Mouse (Mus musculus) liver, embryonic 14.5 days (tissue): ENCODE measurements around the gene Pilrb1. TPM values are rescaled to one million over a fixed set of nuclear protein-coding genes. Genes with fewer than 3 reads are reported as not detected.
"Not testable (repeated sequence)": the region's sequence is repeated elsewhere in the genome, so short reads cannot be mapped to it uniquely, and the experiment has no call there.

Source experiments
- ATAC-seq: fragments of 200-750 bp; cut with Nextera tagmentation; 2 replicates; pipeline ENCODE4 v1.8.0; 2017; ENCODE audit warnings: moderate number of reproducible peaks, mild to moderate bottlenecking, moderate library complexity; ENCODE audit not compliant: insufficient read depth
- DNase-seq, 3 experiments: peaks; one replicate each; pipeline ENCODE4 v3.0.0-alpha.2; 2012 to 2013; ENCODE audit warnings: low read depth in 3 of 3, low spot score in 3 of 3
- H3K27ac ChIP-seq: fragments of 300-500 bp; sonication (generic); 2 replicates; pipeline ENCODE4 v1.5.1; 2014; ENCODE audit warnings: moderate library complexity, mild to moderate bottlenecking, control low read depth, inconsistent platforms
- H3K27me3 ChIP-seq: fragments of 300-500 bp; sonication (generic); 2 replicates; pipeline ENCODE4 v1.6.1; 2014; ENCODE audit warnings: mild to moderate bottlenecking, low read length, moderate library complexity; ENCODE audit not compliant: control insufficient read depth, insufficient read depth
- H3K36me3 ChIP-seq: fragments of 300-500 bp; sonication (generic); replicated peaks from 2 replicates; pipeline ENCODE4 v1.6.1; 2014; ENCODE audit warnings: low read depth; ENCODE audit not compliant: control insufficient read depth, insufficient read depth
- H3K4me1 ChIP-seq, 2 experiments: fragments of 200-500 bp in 1 of 2; fragments of 300-500 bp in 1 of 2; sonication (generic) in 1 of 2; replicated peaks; 2 replicates each; pipeline ENCODE4 v1.6.1; 2012 to 2014; ENCODE audit warnings: antibody characterized with exemption in 1 of 2, inconsistent platforms in 1 of 2, low read length in 1 of 2; ENCODE audit not compliant: control insufficient read depth in 2 of 2, insufficient read depth in 2 of 2
- H3K4me2 ChIP-seq: fragments of 300-500 bp; sonication (generic); 2 replicates; pipeline ENCODE4 v1.6.1; 2014; ENCODE audit warnings: low read depth, mild to moderate bottlenecking, control low read depth, moderate library complexity
- H3K4me3 ChIP-seq, 2 experiments: fragments of 200-500 bp in 1 of 2; fragments of 300-500 bp in 1 of 2; sonication (generic) in 1 of 2; 2 replicates each; pipeline ENCODE4 v1.5.1; 2012 to 2014; ENCODE audit warnings: low read depth in 2 of 2, low read length in 2 of 2, mild to moderate bottlenecking in 2 of 2, control low read depth in 1 of 2, inconsistent platforms in 1 of 2, moderate library complexity in 1 of 2; ENCODE audit not compliant: insufficient read depth in 1 of 2
- H3K9ac ChIP-seq: fragments of 300-500 bp; sonication (generic); replicated peaks from 2 replicates; pipeline ENCODE4 v1.6.1; 2014; ENCODE audit warnings: mild to moderate bottlenecking, control low read depth, moderate library complexity
- H3K9me3 ChIP-seq: fragments of 300-500 bp; sonication (generic); 2 replicates; pipeline ENCODE4 v1.6.1; 2016; ENCODE audit warnings: low read length, mixed read lengths; ENCODE audit not compliant: control insufficient read depth
- CTCF ChIP-seq: IDR thresholded peaks from 2 replicates; pipeline ENCODE4 v1.5.1; 2016; ENCODE audit warnings: antibody characterized with exemption, low read depth, control low read depth
- EP300 ChIP-seq: IDR thresholded peaks from 2 replicates; pipeline ENCODE4 v1.6.1; 2016; ENCODE audit warnings: antibody characterized with exemption, low read depth
- WGBS: fragments of 180-500 bp; shearing (Covaris S2); extraction: QIAGEN DNeasy Blood & Tissue Kit; methylation state at CpG from one replicate; pipeline ENCODE4 v1.1.7; 2014; ENCODE audit not compliant: insufficient replicate concordance; 5-methylcytosine and 5-hydroxymethylcytosine counted together
- polyA plus RNA-seq, 2 experiments: library from polyadenylated mRNA; depleted of rRNA in 1 of 2; stranded (reverse) in 1 of 2; unstranded in 1 of 2; fragments of >200 nt; fragmentation: Nextera tagmentation in 1 of 2; extraction: Ambion mirVana in 1 of 2; gene quantifications; 2 replicates each; pipeline versions ENCODE4 v1.2.1 to v1.2.3; 2012 to 2014

Pilrb1 gene
- polyA plus RNA-seq, 2 experiments: 2.2 to 3.1 TPM

DNA sequence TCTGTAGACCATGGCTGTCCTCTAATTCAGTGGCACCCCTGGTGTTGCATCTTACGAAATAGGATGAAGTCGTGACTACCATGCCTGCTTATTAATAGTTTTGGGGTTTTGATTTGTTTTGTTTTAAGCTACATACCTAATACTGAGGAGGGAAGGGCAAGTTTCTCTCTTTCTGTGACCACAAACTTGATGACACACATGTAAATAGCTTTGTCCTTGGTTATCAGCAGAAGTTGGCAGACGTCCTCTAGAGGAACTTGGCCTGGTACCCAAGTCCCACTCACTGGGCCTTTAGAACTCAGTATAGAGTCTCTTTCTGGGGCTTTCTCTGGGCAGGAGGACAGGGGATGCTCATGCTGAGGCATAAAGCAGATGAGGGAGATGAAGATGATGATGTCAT is 25.4 kb upstream of the Pilrb1 start:
- H3K36me3 ChIP-seq: no peaks in the 10 kb centered on the region
- no peak overlapping the region for H3K9ac ChIP-seq
- no peak overlapping the region for H3K27ac ChIP-seq
- 40% methylated on average over 3 of the region's 3 CpGs for WGBS
- no peaks in the 10 kb centered on the region for H3K27me3 ChIP-seq
- H3K4me2 ChIP-seq: no peak overlapping the region
- ATAC-seq (no peak), DNase-seq (no peak)
- TF ChIP-seq CTCF: no peak
- no peak for TF ChIP-seq EP300
- no peaks in the 10 kb centered on the region for H3K4me1 ChIP-seq
- H3K9me3 ChIP-seq: no peaks in the 10 kb centered on the region
- H3K4me3 ChIP-seq: no peak overlapping the region

DNA sequence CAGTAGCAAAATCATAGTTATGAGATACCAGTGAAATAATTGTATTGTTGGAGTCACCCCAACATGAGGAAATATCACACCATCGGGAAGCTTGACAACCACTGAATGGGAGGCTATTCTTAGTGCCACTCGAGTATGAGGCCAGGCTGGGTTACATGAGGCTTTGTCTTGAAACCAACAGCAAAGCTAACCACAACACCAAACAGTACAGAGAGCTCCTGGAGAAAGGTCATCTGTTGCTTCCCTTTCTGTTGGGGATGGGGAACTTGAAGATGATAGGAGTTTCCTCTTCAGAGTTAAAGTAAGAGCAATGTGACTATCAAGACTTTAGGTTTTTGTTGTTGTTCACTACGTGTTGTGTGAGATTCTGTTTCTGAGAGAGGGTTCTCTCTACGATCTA is 25.0 kb upstream of the Pilrb1 start:
- H3K9ac ChIP-seq: no peak overlapping the region
- H3K27me3 ChIP-seq: no peaks in the 10 kb centered on the region
- 14% methylated on average over 4 of the region's 4 CpGs for WGBS
- H3K36me3 ChIP-seq: no peaks in the 10 kb centered on the region
- ATAC-seq: no peak
- H3K9me3 ChIP-seq: no peaks in the 10 kb centered on the region
- no peak overlapping the region for H3K4me3 ChIP-seq
- H3K4me1 ChIP-seq: no peaks in the 10 kb centered on the region
- no peak for DNase-seq
- H3K4me2 ChIP-seq: no peak overlapping the region
- TF ChIP-seq CTCF: no peak
- no peak overlapping the region for H3K27ac ChIP-seq

DNA sequence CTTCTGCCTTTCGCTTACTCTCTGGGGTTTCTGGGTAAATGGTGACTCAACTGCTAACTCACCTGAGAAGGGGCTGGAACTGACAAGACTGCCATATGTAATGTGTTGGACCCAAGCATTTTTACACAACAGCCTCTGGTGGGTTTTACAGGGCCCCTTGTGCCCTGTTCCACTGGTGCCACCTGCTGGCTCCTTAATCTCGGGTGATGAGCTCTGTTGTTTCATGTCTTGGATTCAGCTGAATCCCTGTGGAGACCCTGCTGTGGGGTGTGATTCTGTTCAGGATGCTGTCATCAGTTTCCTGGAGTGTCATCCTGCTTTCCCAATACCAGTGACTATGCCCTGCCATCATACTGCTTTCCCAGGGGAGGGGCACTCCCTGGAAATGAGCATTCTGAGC is 20.0 kb upstream of the Pilrb1 start:
- DNase-seq (no peak), ATAC-seq (no peak)
- 44% methylated on average over 2 of the region's 2 CpGs for WGBS
- Histone ChIP-seq H3K4me2 (no peak overlapping the region), H3K36me3 (no peaks in the 10 kb centered on the region), H3K4me1 (no peaks in the 10 kb centered on the region), H3K27me3 (no peaks in the 10 kb centered on the region), H3K27ac (no peak overlapping the region), H3K9me3 (no peaks in the 10 kb centered on the region), H3K4me3 (no peak overlapping the region), H3K9ac (no peak overlapping the region)
- TF ChIP-seq EP300 (no peak), CTCF (peak; percentile 51)

DNA sequence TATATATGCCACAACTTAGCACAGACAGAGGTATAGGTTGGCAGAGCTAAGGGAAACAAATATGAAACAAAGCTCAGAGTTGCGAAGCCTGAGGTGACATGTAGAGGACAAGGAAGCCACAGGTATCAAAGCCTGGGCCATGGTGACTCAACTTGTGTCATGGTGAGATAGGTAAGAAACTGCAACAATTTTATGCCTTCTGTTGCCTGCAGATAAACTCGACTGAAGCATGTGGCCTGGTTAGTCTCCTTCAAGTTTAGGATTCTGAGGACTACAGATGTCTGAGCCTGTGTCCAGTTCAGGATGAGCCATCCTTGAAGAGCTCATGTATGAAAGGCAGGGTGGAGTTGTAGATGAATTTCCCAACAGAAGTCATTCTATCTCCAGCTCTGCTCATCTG is 17.1 kb upstream of the Pilrb1 start:
- no peak for DNase-seq
- no peaks in the 10 kb centered on the region for H3K36me3 ChIP-seq
- WGBS: 44% methylated on average over 2 of the region's 2 CpGs
- H3K4me3 ChIP-seq: no peak overlapping the region
- no peaks in the 10 kb centered on the region for H3K4me1 ChIP-seq
- H3K4me2 ChIP-seq: no peak overlapping the region
- no peak overlapping the region for H3K27ac ChIP-seq
- H3K9ac ChIP-seq: no peak overlapping the region
- no peaks in the 10 kb centered on the region for H3K9me3 ChIP-seq
- no peak for ATAC-seq
- no peaks in the 10 kb centered on the region for H3K27me3 ChIP-seq
- TF ChIP-seq EP300 (no peak), CTCF (no peak)

DNA sequence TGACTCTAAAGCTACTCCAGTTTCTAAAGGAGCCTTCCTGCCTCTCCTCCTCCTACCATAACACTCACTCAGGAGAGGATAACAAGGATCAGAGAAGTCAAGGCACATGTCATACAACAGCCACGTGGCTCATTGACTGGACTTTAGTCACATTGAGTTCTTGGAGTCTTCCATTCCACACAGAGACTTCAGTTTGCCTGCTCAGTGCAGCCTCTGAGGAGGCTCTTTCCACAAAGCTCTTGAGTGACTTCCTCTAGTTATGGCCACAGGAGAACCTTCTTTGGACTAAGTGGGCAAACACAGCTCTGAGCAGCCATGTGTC is 14.4 kb upstream of the Pilrb1 start:
- not testable (repeated sequence) for DNase-seq, H3K4me2 ChIP-seq, H3K9ac ChIP-seq, H3K9me3 ChIP-seq, H3K27me3 ChIP-seq, H3K27ac ChIP-seq, H3K4me3 ChIP-seq, ATAC-seq, H3K36me3 ChIP-seq, H3K4me1 ChIP-seq
- 8% methylated on average over 1 of the region's 1 CpGs for WGBS

DNA sequence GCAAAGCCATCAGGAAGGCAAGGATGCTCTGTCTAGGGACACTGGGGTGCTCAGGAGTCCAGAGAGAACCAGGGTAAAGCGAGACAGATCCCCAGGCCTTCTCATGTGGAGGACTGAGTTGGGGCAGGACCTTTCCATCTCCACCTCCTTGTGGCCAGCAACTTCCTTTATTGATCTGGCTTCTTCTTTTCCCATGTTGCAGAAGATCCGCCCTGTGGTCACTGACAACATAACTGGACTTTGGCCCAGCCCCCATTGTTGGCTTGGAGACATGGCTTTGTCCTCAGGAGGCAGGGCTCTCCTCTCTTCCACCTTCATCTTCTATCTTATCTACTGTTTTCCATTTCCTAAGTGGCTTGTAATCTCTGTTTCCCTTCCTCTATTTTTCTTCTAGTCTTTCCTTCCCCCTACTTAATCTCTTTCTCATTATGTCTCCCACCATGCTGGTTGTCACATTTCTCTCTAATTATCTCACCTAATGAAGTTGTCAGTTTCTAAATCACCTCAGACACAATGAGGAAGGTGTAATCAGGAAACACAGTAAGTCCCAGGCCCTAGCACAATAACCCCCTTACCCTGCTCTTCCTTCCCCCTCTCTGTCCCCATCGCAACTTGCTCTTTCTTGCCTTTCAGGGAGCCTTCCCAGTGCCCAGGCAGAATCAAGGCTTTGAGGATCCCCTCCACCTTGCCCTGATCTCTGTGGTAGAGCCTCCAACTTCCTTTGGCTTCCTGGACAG is 13.9 kb upstream of the Pilrb1 start, which contains the start of gene Pilrb2:
TSS of gene Pilrb2 (minus strand) at position 172 of the 737 bp plus-strand sequence.
- not testable (repeated sequence) for H3K9me3 ChIP-seq, H3K4me2 ChIP-seq, ATAC-seq, H3K27me3 ChIP-seq, H3K36me3 ChIP-seq, H3K9ac ChIP-seq, H3K4me1 ChIP-seq, H3K27ac ChIP-seq, DNase-seq, H3K4me3 ChIP-seq
- 21% methylated on average over 2 of the region's 3 CpGs for WGBS

DNA sequence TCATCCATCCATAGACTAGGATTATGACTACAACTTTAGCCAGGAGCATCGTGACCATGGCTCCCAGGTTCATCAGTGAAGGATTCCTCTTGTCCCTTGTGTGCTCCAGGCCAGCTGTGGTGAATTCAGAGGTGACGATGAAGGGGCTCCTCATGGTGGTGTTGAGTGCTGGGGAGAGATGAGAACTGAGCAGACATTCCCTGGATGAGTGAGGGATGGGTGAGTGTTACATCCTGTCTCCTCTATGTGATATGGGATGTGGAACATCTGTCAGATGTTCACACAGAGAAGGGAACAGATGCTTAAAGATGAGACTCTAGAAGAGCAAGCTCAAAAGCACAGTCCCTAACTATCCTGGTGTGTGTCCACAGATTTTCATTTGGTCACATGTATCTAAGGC is 10.7 kb upstream of the Pilrb1 start:
- H3K36me3 ChIP-seq, H3K4me3 ChIP-seq, H3K4me2 ChIP-seq, H3K27ac ChIP-seq, H3K4me1 ChIP-seq, H3K27me3 ChIP-seq, DNase-seq, H3K9ac ChIP-seq, H3K9me3 ChIP-seq, ATAC-seq: not testable (repeated sequence)
- WGBS: 44% methylated on average over 2 of the region's 2 CpGs

DNA sequence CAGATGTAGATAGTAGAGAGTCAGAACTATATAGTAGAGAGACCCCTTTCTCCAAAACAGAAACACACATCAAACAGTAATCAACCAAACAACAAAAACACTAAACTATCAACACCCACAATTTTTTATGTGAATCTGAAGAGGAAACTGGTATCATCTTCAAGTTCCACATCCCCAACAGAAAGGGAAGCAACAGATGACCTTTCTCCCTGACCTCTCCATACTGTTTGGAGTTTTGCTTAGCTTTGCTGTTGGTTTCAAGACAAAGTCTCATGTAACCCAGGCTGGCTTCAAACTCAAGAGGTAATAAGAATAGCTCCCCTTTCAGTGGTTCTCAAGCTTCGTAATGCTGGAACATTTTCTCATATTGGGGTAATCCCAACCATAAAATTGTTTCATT is 6.1 kb upstream of the Pilrb1 start:
- not testable (repeated sequence) for H3K9ac ChIP-seq, H3K4me1 ChIP-seq, DNase-seq, H3K4me3 ChIP-seq, ATAC-seq, H3K36me3 ChIP-seq, H3K27ac ChIP-seq, H3K9me3 ChIP-seq, H3K4me2 ChIP-seq, H3K27me3 ChIP-seq
- WGBS: 58% methylated on average over 1 of the region's 1 CpGs
